Mouse (Mus musculus): ENCODE measurements at regions not wholly inside any gene's neighbourhood (a gene's known extent, or its start where the extent isn't known, plus 50 kb on each side); places are given as distances from the start of the nearest gene placed in this dataset.

DNA sequence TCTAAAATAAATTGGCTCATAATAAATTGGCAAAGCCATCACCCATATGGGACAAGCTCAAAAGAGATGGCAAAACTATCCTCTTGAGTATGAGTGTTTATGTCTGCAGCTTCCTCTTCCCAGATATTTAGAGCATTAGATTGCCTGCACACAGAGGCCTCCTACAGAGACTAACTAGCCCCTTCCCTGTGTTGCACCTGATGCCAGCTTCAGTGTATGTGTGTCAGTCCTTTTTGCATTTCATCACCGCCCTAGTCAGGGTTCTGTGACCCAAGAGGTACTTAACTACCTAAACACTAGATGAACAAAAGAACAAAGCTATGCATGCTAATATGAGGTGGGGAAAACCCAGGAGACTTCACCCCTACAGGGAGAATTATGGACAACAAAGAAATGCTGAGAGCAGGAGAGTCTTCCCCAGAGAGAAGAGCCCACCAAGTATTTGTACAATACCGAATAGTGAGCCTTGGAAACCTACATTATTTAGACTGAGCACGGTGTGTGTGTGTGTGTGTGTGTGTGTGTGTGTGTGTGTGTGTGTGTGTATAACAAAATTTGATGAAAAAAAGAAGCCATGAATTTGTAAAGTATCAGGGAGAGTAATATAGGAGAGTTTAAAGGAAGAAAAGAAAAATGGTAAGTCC, 62.5 kb downstream of the Speer2 start:
- DNase-seq (ENCODE audit: low spot score in 2 of 2), result no peak

- DNase-seq (ENCODE audit: low spot score in 2 of 2), result no peak
Measured at GRCm38 (mm10) chr16:69796299-69796698, 67.2 kb downstream of the Speer2 start.

- no peak for DNase-seq (ENCODE audit: low spot score in 2 of 2)
Measured at GRCm38 (mm10) chr16:69790671-69791070, 72.9 kb downstream of the Speer2 start.

- peak in 1 of 2 experiments; percentile 6 for DNase-seq (ENCODE audit: low spot score in 2 of 2)
Measured at GRCm38 (mm10) chr16:69770768-69771167, 92.8 kb downstream of the Speer2 start.

All from left cerebral cortex, adult 8-10 months (tissue).